Mouse (Mus musculus): ENCODE measurements at regions not wholly inside any gene's neighbourhood (a gene's known extent, or its start where the extent isn't known, plus 50 kb on each side); places are given as distances from the start of the nearest gene placed in this dataset.

- no peak overlapping the region for H3K4me3 ChIP-seq (ENCODE audit: insufficient read depth, poor library complexity, severe bottlenecking)
- no peaks in the 10 kb centered on the region for H3K27me3 ChIP-seq (ENCODE audit: control insufficient read depth, insufficient read depth, insufficient read length)
- TF ChIP-seq MAX (IDR thresholded peaks at IDR 0.05), result no peak
- TF ChIP-seq CTCF (IDR thresholded peaks at IDR 0.05; ENCODE audit: control insufficient read depth, insufficient read depth, insufficient read length), result no peak
- no peak for TF ChIP-seq CEBPB (IDR thresholded peaks at IDR 0.05; ENCODE audit: low read depth)
- TF ChIP-seq FOSL1 (IDR thresholded peaks at IDR 0.05; ENCODE audit: insufficient read depth, low read length, poor library complexity, severe bottlenecking), result no peak
- TF ChIP-seq MYOG (IDR thresholded peaks at IDR 0.05; ENCODE audit: control insufficient read depth, extremely low read depth, insufficient read length), result no peak
- no peak for TF ChIP-seq USF1 (IDR thresholded peaks at IDR 0.05; ENCODE audit: low read depth)
- no peak for TF ChIP-seq MYOD1 (IDR thresholded peaks at IDR 0.05; ENCODE audit: control insufficient read depth, insufficient read length, low read depth)
- H3K79me2 ChIP-seq (ENCODE audit: control insufficient read depth, insufficient read depth), result no peaks in the 10 kb centered on the region
- no peak overlapping the region for H3ac ChIP-seq (ENCODE audit: control insufficient read depth, insufficient read length, low read depth)
- H3K36me3 ChIP-seq (ENCODE audit: control insufficient read depth, insufficient read depth), result no peaks in the 10 kb centered on the region
- no peaks in the 10 kb centered on the region for H3K79me3 ChIP-seq (ENCODE audit: low read depth)
Observed at GRCm38 (mm10) chr16:19865306-19865705, 105.3 kb downstream of the B3gnt5 start.

DNA sequence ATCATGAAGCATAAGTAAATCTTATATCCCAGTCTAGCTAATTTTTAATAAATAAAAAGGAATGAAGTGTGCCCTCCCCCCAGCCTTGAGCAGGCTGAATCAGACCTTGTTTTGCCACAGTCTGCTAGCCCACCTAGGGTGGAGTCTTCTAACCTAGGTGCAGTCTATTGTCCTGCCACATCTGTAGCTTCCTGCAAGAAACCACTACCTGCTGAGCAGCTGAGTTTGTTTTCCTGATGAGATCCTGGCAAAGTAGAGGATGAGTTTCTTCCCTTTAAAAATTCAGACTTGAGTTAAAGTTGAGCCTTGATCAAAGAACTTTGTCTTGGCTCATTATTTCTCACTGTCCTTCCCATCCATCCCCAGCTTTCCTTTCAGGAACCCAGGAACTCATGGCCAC, 105.9 kb downstream of the B3gnt5 start:
- no peaks in the 10 kb centered on the region for H3K79me3 ChIP-seq (ENCODE audit: low read depth)
- no peaks in the 10 kb centered on the region for H3K36me3 ChIP-seq (ENCODE audit: control insufficient read depth, insufficient read depth)
- no peaks in the 10 kb centered on the region for H3K79me2 ChIP-seq (ENCODE audit: control insufficient read depth, insufficient read depth)
- no peaks in the 10 kb centered on the region for H3K27me3 ChIP-seq (ENCODE audit: control insufficient read depth, insufficient read depth, insufficient read length)
- no peak overlapping the region for H3K4me3 ChIP-seq (ENCODE audit: insufficient read depth, poor library complexity, severe bottlenecking)
- TF ChIP-seq CTCF (IDR thresholded peaks at IDR 0.05; ENCODE audit: control insufficient read depth, insufficient read depth, insufficient read length), result no peak
- TF ChIP-seq CEBPB (IDR thresholded peaks at IDR 0.05; ENCODE audit: low read depth), result no peak
- TF ChIP-seq MYOG (IDR thresholded peaks at IDR 0.05; ENCODE audit: control insufficient read depth, extremely low read depth, insufficient read length), result no peak
- TF ChIP-seq USF1 (IDR thresholded peaks at IDR 0.05; ENCODE audit: low read depth), result no peak
- TF ChIP-seq FOSL1 (IDR thresholded peaks at IDR 0.05; ENCODE audit: insufficient read depth, low read length, poor library complexity, severe bottlenecking), result no peak
- no peak for TF ChIP-seq MYOD1 (IDR thresholded peaks at IDR 0.05; ENCODE audit: control insufficient read depth, insufficient read length, low read depth)
- no peak overlapping the region for H3ac ChIP-seq (ENCODE audit: control insufficient read depth, insufficient read length, low read depth)

- Histone ChIP-seq H3ac (ENCODE audit: control insufficient read depth, insufficient read length, low read depth) (no peak overlapping the region), H3K36me3 (ENCODE audit: control insufficient read depth, insufficient read depth) (no peaks in the 10 kb centered on the region), H3K79me2 (ENCODE audit: control insufficient read depth, insufficient read depth) (no peaks in the 10 kb centered on the region), H3K4me3 (ENCODE audit: insufficient read depth, poor library complexity, severe bottlenecking) (no peak overlapping the region), H3K27me3 (ENCODE audit: control insufficient read depth, insufficient read depth, insufficient read length) (no peaks in the 10 kb centered on the region), H3K79me3 (ENCODE audit: low read depth) (no peaks in the 10 kb centered on the region)
- TF ChIP-seq CEBPB (IDR thresholded peaks at IDR 0.05; ENCODE audit: low read depth) (no peak), CTCF (IDR thresholded peaks at IDR 0.05; ENCODE audit: control insufficient read depth, insufficient read depth, insufficient read length) (no peak), MYOG (IDR thresholded peaks at IDR 0.05; ENCODE audit: control insufficient read depth, extremely low read depth, insufficient read length) (no peak), FOSL1 (IDR thresholded peaks at IDR 0.05; ENCODE audit: insufficient read depth, low read length, poor library complexity, severe bottlenecking) (no peak), MYOD1 (IDR thresholded peaks at IDR 0.05; ENCODE audit: control insufficient read depth, insufficient read length, low read depth) (no peak), MAX (IDR thresholded peaks at IDR 0.05) (no peak), USF1 (IDR thresholded peaks at IDR 0.05; ENCODE audit: low read depth) (no peak)
Observed at GRCm38 (mm10) chr16:19869425-19869824, 109.4 kb downstream of the B3gnt5 start.

DNA sequence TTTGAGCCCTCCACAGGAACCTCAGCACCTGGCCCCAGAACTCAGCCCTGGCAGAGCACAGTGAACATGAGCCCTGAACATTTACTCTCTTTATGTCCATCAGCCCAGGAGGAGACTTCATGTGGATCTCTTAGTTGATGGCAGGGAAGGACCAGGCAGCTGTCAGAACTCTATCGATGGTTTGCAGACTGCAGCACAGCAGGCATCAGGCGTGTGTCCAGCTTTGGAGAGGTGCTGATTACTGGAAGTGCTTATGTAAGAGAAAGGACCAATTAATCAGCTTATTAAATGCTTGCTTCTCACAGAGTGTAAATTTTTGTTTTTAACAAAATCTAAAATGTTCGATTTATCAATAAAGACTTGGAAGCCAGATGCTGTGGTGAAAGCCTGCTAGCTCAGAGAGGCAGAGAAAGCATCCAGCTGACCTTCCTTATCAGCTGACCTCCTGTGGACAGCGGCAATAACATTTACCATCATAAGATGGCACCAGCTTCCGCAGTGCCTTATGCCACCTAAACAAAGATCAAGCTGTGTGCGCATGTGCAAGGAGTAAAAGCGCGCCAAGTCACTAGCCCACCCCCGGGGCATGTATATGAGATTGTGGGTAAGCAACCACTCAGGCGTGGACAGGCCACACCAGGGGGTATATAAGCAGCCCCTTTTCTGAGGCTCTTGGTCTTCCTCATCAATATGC, 105.8 kb downstream of the Klhl6 start:
- TF ChIP-seq CEBPB (IDR thresholded peaks at IDR 0.05; ENCODE audit: low read depth) (no peak), MAX (IDR thresholded peaks at IDR 0.05) (no peak)
- no peaks in the 10 kb centered on the region for H3K36me3 ChIP-seq (ENCODE audit: control insufficient read depth, insufficient read depth)
- H3K27me3 ChIP-seq (ENCODE audit: control insufficient read depth, insufficient read depth, insufficient read length), result no peaks in the 10 kb centered on the region

GRCm38 (mm10) chr16:19882961-19883360, 99.9 kb downstream of the Klhl6 start:
- Histone ChIP-seq H3K79me2 (ENCODE audit: control insufficient read depth, insufficient read depth) (no peaks in the 10 kb centered on the region), H3K79me3 (ENCODE audit: low read depth) (no peaks in the 10 kb centered on the region), H3K4me3 (ENCODE audit: insufficient read depth, poor library complexity, severe bottlenecking) (no peak overlapping the region), H3ac (ENCODE audit: control insufficient read depth, insufficient read length, low read depth) (no peak overlapping the region), H3K27me3 (ENCODE audit: control insufficient read depth, insufficient read depth, insufficient read length) (no peaks in the 10 kb centered on the region), H3K36me3 (ENCODE audit: control insufficient read depth, insufficient read depth) (no peaks in the 10 kb centered on the region)
- TF ChIP-seq FOSL1 (IDR thresholded peaks at IDR 0.05; ENCODE audit: insufficient read depth, low read length, poor library complexity, severe bottlenecking) (no peak), MYOD1 (IDR thresholded peaks at IDR 0.05; ENCODE audit: control insufficient read depth, insufficient read length, low read depth) (no peak), MYOG (IDR thresholded peaks at IDR 0.05; ENCODE audit: control insufficient read depth, extremely low read depth, insufficient read length) (no peak), CTCF (IDR thresholded peaks at IDR 0.05; ENCODE audit: control insufficient read depth, insufficient read depth, insufficient read length) (no peak)

More for the DNA sequence above, 105.8 kb downstream of the Klhl6 start:
- no peak overlapping the region for H3ac ChIP-seq (ENCODE audit: control insufficient read depth, insufficient read length, low read depth)
- no peaks in the 10 kb centered on the region for H3K79me3 ChIP-seq (ENCODE audit: low read depth)
- H3K4me3 ChIP-seq (ENCODE audit: insufficient read depth, poor library complexity, severe bottlenecking), result no peak overlapping the region
- no peaks in the 10 kb centered on the region for H3K79me2 ChIP-seq (ENCODE audit: control insufficient read depth, insufficient read depth)
